Mouse (Mus musculus) embryonic facial prominence, embryonic 14.5 days (tissue): Measurements from ENCODE around the gene 1700025G04Rik. TPM values are rescaled to one million over a fixed set of nuclear protein-coding genes. Genes with fewer than 3 reads are reported as not detected.

ENCODE experiments used
- ATAC-seq: fragments of 200-750 bp; cut with Nextera tagmentation; 2 replicates; pipeline ENCODE4 v1.8.0; 2017; ENCODE audit warnings: low read depth, moderate number of reproducible peaks, moderate TSS enrichment
- DNase-seq: peaks from one replicate; pipeline ENCODE4 v3.0.0-alpha.2; 2015; ENCODE audit warnings: low spot score
- H3K27ac ChIP-seq: fragments of 300-500 bp; sonication (generic); replicated peaks from 2 replicates; pipeline ENCODE4 v1.5.1; 2014; ENCODE audit warnings: low read depth, mild to moderate bottlenecking, low read length, moderate library complexity
- H3K27me3 ChIP-seq: fragments of 300-500 bp; sonication (generic); replicated peaks from 2 replicates; pipeline ENCODE4 v1.6.1; 2014; ENCODE audit warnings: low read length; ENCODE audit not compliant: control insufficient read depth, insufficient read depth
- H3K36me3 ChIP-seq: fragments of 300-500 bp; sonication (generic); 2 replicates; pipeline ENCODE4 v1.6.1; 2014; ENCODE audit warnings: low read length, mixed read lengths; ENCODE audit not compliant: control insufficient read depth, insufficient read depth
- H3K4me1 ChIP-seq: fragments of 300-500 bp; sonication (generic); 2 replicates; pipeline ENCODE4 v1.6.1; 2014; ENCODE audit warnings: antibody characterized with exemption, low read length; ENCODE audit not compliant: control insufficient read depth, insufficient read depth
- H3K4me2 ChIP-seq: fragments of 300-500 bp; sonication (generic); 2 replicates; pipeline ENCODE4 v1.6.1; 2014; ENCODE audit warnings: low read depth, mild to moderate bottlenecking, low read length, moderate library complexity, mixed read lengths
- H3K4me3 ChIP-seq: fragments of 300-500 bp; sonication (generic); 2 replicates; pipeline ENCODE4 v1.5.1; 2014; ENCODE audit warnings: low read depth, mild to moderate bottlenecking, low read length
- H3K9ac ChIP-seq: fragments of 300-500 bp; sonication (generic); 2 replicates; pipeline ENCODE4 v1.6.1; 2014; ENCODE audit warnings: low read depth, mild to moderate bottlenecking, low read length, moderate library complexity, mixed read lengths
- H3K9me3 ChIP-seq: fragments of 300-500 bp; sonication (generic); 2 replicates; pipeline ENCODE4 v1.6.1; 2016; ENCODE audit warnings: low read length; ENCODE audit not compliant: control insufficient read depth
- WGBS: fragments of 180-500 bp; shearing (Covaris S2); extraction: QIAGEN DNeasy Blood & Tissue Kit; methylation state at CpG from one replicate; pipeline ENCODE4 v1.1.7; 2014; 5-methylcytosine and 5-hydroxymethylcytosine counted together
- polyA plus RNA-seq: library from polyadenylated mRNA; unstranded; fragments of >200 nt; fragmentation: Nextera tagmentation; extraction: Ambion mirVana; gene quantifications from 2 replicates; pipeline ENCODE4 v1.2.1, GENCODE M21; 2014

The 1700025G04Rik gene
- polyA plus RNA-seq, 1 experiment from 2014 or later: 35.5 TPM

- H3K4me3 ChIP-seq: no peak overlapping the region
- WGBS: 68% methylated on average over 6 of the region's 6 CpGs
- no peaks in the 10 kb centered on the region for H3K4me1 ChIP-seq
- H3K27me3 ChIP-seq: no peaks in the 10 kb centered on the region
- H3K9ac ChIP-seq: no peak overlapping the region
- no peak overlapping the region for H3K27ac ChIP-seq
- no peak overlapping the region for H3K4me2 ChIP-seq
- H3K36me3 ChIP-seq: no peaks in the 10 kb centered on the region
- H3K9me3 ChIP-seq: no peaks in the 10 kb centered on the region
- no peak for DNase-seq
- ATAC-seq: no peak
Measured at GRCm38 (mm10) chr1:151864326-151864725, 225.6 kb downstream of the 1700025G04Rik start.

DNA sequence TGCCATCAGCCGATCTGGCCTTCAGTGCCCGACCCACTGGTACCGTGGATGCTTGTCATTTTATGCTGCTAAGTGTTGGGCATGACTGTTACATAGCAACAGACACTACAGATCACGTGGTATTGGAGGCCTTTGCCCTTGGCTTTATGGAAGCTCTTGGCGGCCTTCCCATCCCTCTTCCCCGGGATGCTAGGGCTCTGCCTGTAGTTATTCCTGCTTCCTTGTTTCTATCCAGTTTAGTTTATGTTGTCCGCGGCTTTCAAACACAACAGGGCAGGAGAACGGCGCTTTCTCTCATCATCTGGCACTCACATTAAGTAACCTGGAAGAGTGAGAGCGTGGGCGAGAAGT is 226.2 kb downstream of the 1700025G04Rik start:
- no peak overlapping the region for H3K9ac ChIP-seq
- DNase-seq (no peak), ATAC-seq (no peak)
- 87% methylated on average over 12 of the region's 12 CpGs for WGBS
- H3K4me3 ChIP-seq: no peak overlapping the region
- H3K4me1 ChIP-seq: no peaks in the 10 kb centered on the region
- H3K27me3 ChIP-seq: no peaks in the 10 kb centered on the region
- no peaks in the 10 kb centered on the region for H3K9me3 ChIP-seq
- no peak overlapping the region for H3K27ac ChIP-seq
- no peaks in the 10 kb centered on the region for H3K36me3 ChIP-seq
- H3K4me2 ChIP-seq: no peak overlapping the region

GRCm38 (mm10) chr1:151863135-151863796 is 226.7 kb downstream of the 1700025G04Rik start:
- Histone ChIP-seq H3K27ac (no peak overlapping the region), H3K4me3 (no peak overlapping the region), H3K36me3 (no peaks in the 10 kb centered on the region), H3K9me3 (no peaks in the 10 kb centered on the region), H3K4me2 (no peak overlapping the region), H3K4me1 (no peaks in the 10 kb centered on the region), H3K9ac (no peak overlapping the region), H3K27me3 (no peaks in the 10 kb centered on the region)
- no peak for DNase-seq
- WGBS: 69% methylated on average over 17 of the region's 17 CpGs
- no peak for ATAC-seq

DNA sequence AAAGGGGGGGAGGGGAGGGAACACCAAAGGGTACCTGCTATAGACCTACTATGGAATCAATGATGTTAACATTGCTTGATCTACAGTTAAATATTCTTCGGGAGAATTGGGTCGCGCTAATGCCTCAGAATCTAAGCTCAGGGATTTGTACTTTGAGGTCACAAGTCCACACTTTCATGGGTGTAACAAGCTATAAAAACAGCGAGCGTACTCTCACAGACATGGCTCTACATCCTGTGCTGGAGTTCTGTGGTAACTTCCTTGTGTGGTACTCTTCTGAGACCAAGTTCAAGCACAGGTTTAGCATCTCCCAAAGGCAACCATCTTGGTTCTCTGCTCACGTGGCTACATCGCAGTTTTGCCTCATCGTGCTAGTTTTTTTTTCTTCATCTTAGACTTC is 227.8 kb downstream of the 1700025G04Rik start:
- H3K9me3 ChIP-seq: no peaks in the 10 kb centered on the region
- WGBS: 89% methylated on average over 8 of the region's 8 CpGs
- no peak overlapping the region for H3K4me3 ChIP-seq
- H3K36me3 ChIP-seq: no peaks in the 10 kb centered on the region
- DNase-seq: no peak
- H3K4me1 ChIP-seq: no peaks in the 10 kb centered on the region
- ATAC-seq: no peak
- no peak overlapping the region for H3K4me2 ChIP-seq
- no peak overlapping the region for H3K9ac ChIP-seq
- no peak overlapping the region for H3K27ac ChIP-seq
- H3K27me3 ChIP-seq: no peaks in the 10 kb centered on the region

GRCm38 (mm10) chr1:151861334-151861995 is 228.5 kb downstream of the 1700025G04Rik start:
- Histone ChIP-seq H3K27me3 (no peaks in the 10 kb centered on the region), H3K4me3 (no peak overlapping the region), H3K4me2 (no peak overlapping the region), H3K27ac (no peak overlapping the region), H3K9me3 (no peaks in the 10 kb centered on the region), H3K36me3 (no peaks in the 10 kb centered on the region), H3K4me1 (no peaks in the 10 kb centered on the region), H3K9ac (no peak overlapping the region)
- no peak for ATAC-seq
- no peak for DNase-seq
- WGBS: 60% methylated on average over 20 of the region's 20 CpGs

GRCm38 (mm10) chr1:151858474-151858873 is 231.5 kb downstream of the 1700025G04Rik start:
- no peak overlapping the region for H3K4me2 ChIP-seq
- WGBS: 97% methylated on average over 1 of the region's 1 CpGs
- H3K27ac ChIP-seq: no peak overlapping the region
- H3K9me3 ChIP-seq: no peaks in the 10 kb centered on the region
- DNase-seq (no peak), ATAC-seq (no peak)
- H3K4me3 ChIP-seq: no peak overlapping the region
- no peaks in the 10 kb centered on the region for H3K27me3 ChIP-seq
- H3K4me1 ChIP-seq: 0 out of 2 replicates have a peak, but pooled peaks cover 4% of the 10 kb centered on the region
- no peaks in the 10 kb centered on the region for H3K36me3 ChIP-seq
- no peak overlapping the region for H3K9ac ChIP-seq

DNA sequence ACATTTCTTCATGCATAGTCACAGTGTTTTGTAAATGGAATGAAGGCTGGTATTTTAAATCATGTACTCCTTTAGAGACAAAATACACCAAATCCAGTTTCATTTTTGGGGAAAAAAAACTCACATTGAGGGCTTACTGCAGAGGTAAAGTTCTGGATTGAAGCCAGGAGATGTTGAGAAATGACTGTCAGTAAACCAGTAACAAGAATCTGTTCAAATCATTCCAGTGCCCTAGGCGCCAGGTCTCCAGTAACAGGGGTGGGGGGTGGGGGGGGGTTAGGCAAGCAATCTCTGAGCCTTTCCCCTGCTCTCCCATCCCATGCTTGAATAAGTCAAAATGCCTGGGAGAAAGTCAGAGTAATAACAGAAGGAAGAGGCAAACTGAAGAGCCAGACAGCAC is 234.4 kb downstream of the 1700025G04Rik start:
- no peaks in the 10 kb centered on the region for H3K27me3 ChIP-seq
- ATAC-seq: no peak
- H3K9me3 ChIP-seq: no peaks in the 10 kb centered on the region
- no peak overlapping the region for H3K9ac ChIP-seq
- no peak overlapping the region for H3K4me3 ChIP-seq
- peak; percentile 75 for DNase-seq
- 52% methylated on average over 1 of the region's 1 CpGs for WGBS
- no peaks in the 10 kb centered on the region for H3K36me3 ChIP-seq
- H3K27ac ChIP-seq: no peak overlapping the region
- 0 out of 2 replicates have a peak, but pooled peaks cover 4% of the 10 kb centered on the region for H3K4me1 ChIP-seq
- no peak overlapping the region for H3K4me2 ChIP-seq

DNA sequence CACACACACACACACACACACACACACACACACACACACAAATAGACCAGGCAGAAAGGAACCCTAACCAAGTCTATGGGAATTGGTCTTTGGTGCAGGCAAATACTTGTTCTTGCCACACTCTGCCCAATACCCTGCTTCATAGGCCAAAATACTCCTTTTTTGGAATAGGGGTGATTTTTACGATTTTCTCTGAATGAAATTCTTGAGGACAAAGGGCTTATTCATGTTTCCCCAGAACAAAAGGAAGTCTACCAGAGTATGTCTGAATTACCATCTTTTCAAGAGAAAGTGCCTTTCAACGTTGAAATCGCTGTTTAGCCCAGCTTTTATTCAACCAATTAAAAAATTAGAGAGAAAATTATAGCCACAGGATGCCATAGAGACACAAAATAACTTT is 237.9 kb downstream of the 1700025G04Rik start:
- DNase-seq: no peak
- Histone ChIP-seq H3K9me3 (no peaks in the 10 kb centered on the region), H3K4me1 (0 out of 2 replicates have a peak, but pooled peaks cover 4% of the 10 kb centered on the region), H3K4me2 (no peak overlapping the region), H3K9ac (no peak overlapping the region), H3K27me3 (no peaks in the 10 kb centered on the region), H3K36me3 (no peaks in the 10 kb centered on the region), H3K27ac (no peak overlapping the region), H3K4me3 (no peak overlapping the region)
- WGBS: 44% methylated on average over 3 of the region's 3 CpGs
- ATAC-seq: no peak
